Mouse (Mus musculus) embryonic facial prominence, embryonic 15.5 days (tissue): ENCODE data around the gene Stx1b. TPM values are rescaled to one million over a fixed set of nuclear protein-coding genes. Genes with fewer than 3 reads are reported as not detected.
A peak's percentile ranks its signal among the peaks of the same experiment; 100 is the strongest.

Experiments used
- ATAC-seq: fragments of 200-750 bp; cut with Nextera tagmentation; 2 replicates; pipeline ENCODE4 v1.8.0; 2017; ENCODE audit warnings: low read depth, moderate TSS enrichment; ENCODE audit not compliant: insufficient number of reproducible peaks, low FRiP score, low TSS enrichment
- H3K27ac ChIP-seq: fragments of 300-500 bp; sonication (generic); replicated peaks from 2 replicates; pipeline ENCODE4 v1.5.1; 2015; ENCODE audit warnings: mild to moderate bottlenecking, inconsistent platforms
- H3K27me3 ChIP-seq: fragments of 300-500 bp; sonication (generic); 2 replicates; pipeline ENCODE4 v1.6.1; 2015; ENCODE audit warnings: inconsistent platforms
- H3K36me3 ChIP-seq: fragments of 300-500 bp; sonication (generic); 2 replicates; pipeline ENCODE4 v1.6.1; 2015; ENCODE audit warnings: mild to moderate bottlenecking, inconsistent platforms
- H3K4me1 ChIP-seq: fragments of 300-500 bp; sonication (generic); 2 replicates; pipeline ENCODE4 v1.6.1; 2015; ENCODE audit warnings: inconsistent platforms
- H3K4me2 ChIP-seq: fragments of 300-500 bp; sonication (generic); replicated peaks from 2 replicates; pipeline ENCODE4 v1.6.1; 2015; ENCODE audit warnings: mild to moderate bottlenecking, inconsistent platforms
- H3K4me3 ChIP-seq: fragments of 300-500 bp; sonication (generic); replicated peaks from 2 replicates; pipeline ENCODE4 v1.5.1; 2015; ENCODE audit warnings: mild to moderate bottlenecking, inconsistent platforms
- H3K9ac ChIP-seq: fragments of 300-500 bp; sonication (generic); 2 replicates; pipeline ENCODE4 v1.6.1; 2015; ENCODE audit warnings: inconsistent platforms
- H3K9me3 ChIP-seq: fragments of 300-500 bp; sonication (generic); replicated peaks from 2 replicates; pipeline ENCODE4 v1.6.1; 2016; ENCODE audit warnings: inconsistent platforms
- WGBS: fragments of 180-500 bp; shearing (Covaris S2); methylation state at CpG from one replicate; pipeline ENCODE4 v1.1.7; 2015; 5-methylcytosine and 5-hydroxymethylcytosine counted together
- polyA plus RNA-seq: library from polyadenylated mRNA; unstranded; fragments of >200 nt; fragmentation: Nextera tagmentation; extraction: Ambion mirVana; gene quantifications from 2 replicates; pipeline ENCODE4 v1.2.1, GENCODE M21; 2015

Gene Stx1b
- polyA plus RNA-seq: 4.3 and 6.9 TPM in 2 replicates

DNA sequence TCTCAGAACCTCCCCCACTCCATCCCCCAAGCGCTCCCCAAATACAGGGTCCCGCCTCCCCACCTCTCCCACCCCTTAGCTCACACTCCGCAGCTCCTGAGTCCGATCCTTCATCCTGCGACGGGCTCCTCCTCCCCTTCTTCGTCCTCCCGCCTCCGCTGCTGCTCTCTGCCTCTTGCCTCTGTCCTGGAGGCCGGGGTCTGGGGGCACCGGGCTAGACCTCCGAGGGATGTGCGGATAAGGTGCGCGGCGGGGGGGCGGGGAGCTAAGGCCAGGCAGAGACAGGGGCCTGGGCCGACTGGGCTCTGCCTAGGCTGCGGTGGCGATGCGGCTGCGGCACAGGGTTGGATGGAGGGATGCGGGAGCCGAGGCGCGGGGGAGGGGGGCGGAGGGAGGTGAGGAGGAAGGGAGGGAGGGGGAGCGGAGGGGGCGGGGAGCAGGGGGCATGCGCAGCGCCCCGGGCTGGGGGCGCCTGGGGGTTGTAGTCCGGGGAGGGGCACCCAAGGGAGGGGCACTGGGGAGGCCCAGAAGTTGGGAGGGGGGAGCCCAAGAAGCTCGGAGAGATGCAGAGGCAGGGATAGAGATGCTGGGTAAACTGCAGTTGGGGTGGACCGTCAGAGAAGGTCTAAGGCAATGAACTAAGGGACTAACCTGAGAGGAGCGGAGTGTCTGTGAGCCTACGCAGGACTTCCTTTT is at the start of gene Stx1b, which contains the start of gene Stx4a:
TSS of gene Stx1b (minus strand) at position 374 of the 696 bp plus-strand sequence.
TSS of gene Stx4a (plus strand) at position 119 of the 696 bp plus-strand sequence.
- Histone ChIP-seq H3K27me3 (no peaks in the 10 kb centered on the region), H3K9ac (peak within 1 kb of the TSS; percentile 65), H3K4me3 (peak within 1 kb of the TSS; percentile 61), H3K9me3 (no peaks in the 10 kb centered on the region), H3K4me1 (peaks cover 31% of the 10 kb centered on the region), H3K27ac (peak within 1 kb of the TSS; percentile 55), H3K4me2 (peak within 1 kb of the TSS; percentile 77), H3K36me3 (no peaks in the 10 kb centered on the region)
- WGBS: 2% methylated on average over 35 of the region's 38 CpGs
- peak; percentile 80 for ATAC-seq

DNA sequence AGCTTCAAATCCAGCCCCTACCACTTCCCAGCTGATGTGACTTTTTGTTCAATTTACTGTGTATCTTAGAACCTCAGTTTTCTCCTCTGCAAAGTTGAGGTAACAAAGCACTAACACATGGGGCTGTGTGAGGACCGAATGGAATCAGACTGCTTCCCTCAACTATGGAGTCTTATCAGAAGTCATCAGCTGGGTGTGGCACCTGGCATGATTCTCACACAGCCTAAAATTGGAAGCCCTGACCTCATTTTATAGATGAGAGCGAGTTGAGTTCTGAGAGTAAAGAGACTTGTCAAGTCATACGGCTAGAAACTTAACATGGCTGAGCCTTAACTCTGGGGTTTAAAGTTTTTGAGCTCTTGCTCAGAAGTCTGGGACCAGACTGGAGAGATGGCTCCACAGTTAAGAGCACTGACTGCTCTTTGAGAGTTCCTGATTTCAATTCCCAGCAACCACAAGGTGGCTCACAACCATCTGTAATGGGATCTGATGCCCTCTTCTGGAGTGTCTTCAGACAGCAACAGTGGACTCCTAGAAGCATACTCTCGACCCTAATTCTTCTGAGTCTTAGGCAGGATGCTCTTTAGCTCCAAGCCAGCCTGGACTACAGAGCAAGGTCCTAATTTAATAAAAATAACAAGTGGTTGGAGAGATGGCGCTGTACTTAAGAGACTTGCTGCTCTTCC is 45.9 kb upstream of the Stx1b start:
- ATAC-seq: no peak
- 74% methylated on average over 5 of the region's 5 CpGs for WGBS
- Histone ChIP-seq H3K9me3 (no peaks in the 10 kb centered on the region), H3K27ac (no peak overlapping the region), H3K4me3 (no peak overlapping the region), H3K9ac (no peak overlapping the region), H3K4me1 (peaks cover 21% of the 10 kb centered on the region), H3K4me2 (no peak overlapping the region), H3K27me3 (no peaks in the 10 kb centered on the region), H3K36me3 (peaks cover 38% of the 10 kb centered on the region)

DNA sequence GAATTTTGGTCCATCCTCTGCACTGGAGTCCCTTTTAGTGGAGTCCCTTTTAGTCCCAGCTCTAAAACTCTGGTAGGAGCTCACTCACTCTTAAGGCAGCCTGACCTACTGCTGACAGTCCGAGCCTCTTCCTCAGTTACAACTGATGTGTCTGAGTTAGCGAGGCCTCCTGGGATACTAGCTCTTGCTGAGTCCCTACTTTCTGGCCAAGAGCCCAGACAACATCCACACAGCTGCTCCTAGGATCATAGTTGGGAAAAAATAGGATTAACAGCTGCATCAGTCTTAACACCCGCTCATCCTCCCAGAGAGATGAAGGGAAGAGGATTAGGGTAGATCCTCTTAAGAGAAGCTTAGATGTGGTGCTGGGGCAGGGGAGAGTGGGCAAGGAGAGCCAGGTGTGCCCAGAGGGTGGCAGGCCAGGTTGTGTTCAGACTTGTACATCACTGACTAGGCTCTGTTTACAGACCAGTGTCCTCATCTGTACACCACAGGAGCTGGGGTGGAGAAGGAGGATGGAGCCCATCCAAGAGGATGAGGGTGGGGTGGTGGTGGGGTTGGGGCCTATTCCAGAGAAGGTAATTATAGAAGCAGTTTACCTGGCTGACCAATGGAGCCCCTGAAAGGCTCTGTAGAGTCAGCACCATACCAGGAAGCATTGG is 44.9 kb upstream of the Stx1b start:
- Histone ChIP-seq H3K36me3 (peaks cover 44% of the 10 kb centered on the region), H3K9ac (no peak overlapping the region), H3K27ac (peak overlapping the region; percentile 31), H3K9me3 (no peaks in the 10 kb centered on the region), H3K27me3 (no peaks in the 10 kb centered on the region), H3K4me1 (peaks cover 13% of the 10 kb centered on the region), H3K4me3 (no peak overlapping the region), H3K4me2 (no peak overlapping the region)
- peak; percentile 59 for ATAC-seq
- 37% methylated on average over 3 of the region's 3 CpGs for WGBS

DNA sequence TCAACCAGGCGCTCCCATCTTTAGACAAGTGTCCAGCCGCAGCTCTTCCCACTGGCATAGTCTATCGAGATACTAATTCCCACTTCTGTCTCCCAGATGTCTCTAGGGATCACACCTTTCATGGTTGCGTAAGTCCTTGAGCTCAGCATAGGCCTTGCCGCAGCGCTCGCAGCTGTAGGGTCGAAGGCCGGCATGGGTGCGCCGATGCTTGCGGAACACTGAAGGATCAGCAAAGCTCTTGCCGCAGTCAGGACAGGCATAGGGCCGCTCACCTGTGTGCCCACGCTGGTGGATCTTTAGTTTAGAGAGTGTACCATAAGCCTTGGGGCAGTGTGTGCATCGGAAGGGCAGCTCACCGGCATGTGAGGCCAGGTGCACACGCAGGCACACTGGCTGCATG is 43.3 kb upstream of the Stx1b start:
- no peak overlapping the region for H3K4me2 ChIP-seq
- no peaks in the 10 kb centered on the region for H3K9me3 ChIP-seq
- H3K4me1 ChIP-seq: peaks cover 9% of the 10 kb centered on the region; the same call in 1 of the 2 replicates
- no peak overlapping the region for H3K9ac ChIP-seq
- ATAC-seq: no peak
- H3K27ac ChIP-seq: no peak overlapping the region
- H3K4me3 ChIP-seq: no peak overlapping the region
- 97% methylated on average over 18 of the region's 18 CpGs for WGBS
- no peaks in the 10 kb centered on the region for H3K27me3 ChIP-seq
- peaks cover 38% of the 10 kb centered on the region for H3K36me3 ChIP-seq

DNA sequence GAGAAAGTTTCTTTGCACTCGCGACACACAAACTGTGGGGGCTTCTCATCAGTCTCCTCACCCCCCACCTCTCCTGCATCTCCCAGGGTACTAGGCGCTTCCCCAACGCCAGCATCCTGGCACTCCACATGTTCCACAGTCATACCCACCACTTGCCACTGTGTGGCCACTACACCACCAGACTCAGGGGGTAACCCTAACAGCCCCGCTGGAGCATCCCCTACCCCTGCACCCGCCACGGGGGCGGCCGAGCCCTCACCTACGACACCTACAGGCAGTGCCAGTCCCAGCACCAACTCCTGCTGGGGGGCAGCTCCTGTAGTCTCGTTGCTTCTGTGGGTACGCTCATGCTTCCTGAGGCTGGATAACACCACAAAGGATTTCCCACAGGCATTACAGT is 42.1 kb upstream of the Stx1b start:
- Histone ChIP-seq H3K9ac (no peak overlapping the region), H3K27ac (no peak overlapping the region), H3K4me1 (peaks cover 9% of the 10 kb centered on the region; the same call in 1 of the 2 replicates), H3K4me2 (no peak overlapping the region), H3K4me3 (no peak overlapping the region), H3K36me3 (peaks cover 38% of the 10 kb centered on the region), H3K27me3 (no peaks in the 10 kb centered on the region), H3K9me3 (no peaks in the 10 kb centered on the region)
- 94% methylated on average over 12 of the region's 12 CpGs for WGBS
- ATAC-seq: no peak

DNA sequence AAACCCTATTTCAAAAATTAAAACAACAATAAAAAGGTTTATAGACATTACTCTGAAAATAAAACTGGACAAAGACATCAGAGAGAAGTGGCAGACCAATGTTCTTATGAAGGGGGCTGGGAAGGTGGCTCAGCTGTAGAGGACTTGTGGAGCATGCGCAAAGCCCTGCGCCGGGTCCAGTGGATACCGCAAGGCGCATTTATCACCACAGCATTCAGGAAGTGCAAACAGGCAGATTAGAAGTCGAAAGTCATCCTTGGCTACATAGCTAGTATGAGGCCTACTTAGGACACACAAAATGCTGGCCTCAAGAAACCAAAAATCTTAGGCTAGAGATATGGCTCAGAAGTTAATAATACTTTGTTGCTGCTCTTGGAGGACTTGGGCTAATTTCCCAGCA is 33.9 kb upstream of the Stx1b start:
- H3K4me1 ChIP-seq: no peaks in the 10 kb centered on the region
- H3K9ac ChIP-seq: no peak overlapping the region
- no peaks in the 10 kb centered on the region for H3K9me3 ChIP-seq
- H3K27me3 ChIP-seq: no peaks in the 10 kb centered on the region
- no peaks in the 10 kb centered on the region for H3K36me3 ChIP-seq
- ATAC-seq: no peak
- H3K4me3 ChIP-seq: no peak overlapping the region
- H3K4me2 ChIP-seq: no peak overlapping the region
- H3K27ac ChIP-seq: no peak overlapping the region
- 92% methylated on average over 6 of the region's 6 CpGs for WGBS

DNA sequence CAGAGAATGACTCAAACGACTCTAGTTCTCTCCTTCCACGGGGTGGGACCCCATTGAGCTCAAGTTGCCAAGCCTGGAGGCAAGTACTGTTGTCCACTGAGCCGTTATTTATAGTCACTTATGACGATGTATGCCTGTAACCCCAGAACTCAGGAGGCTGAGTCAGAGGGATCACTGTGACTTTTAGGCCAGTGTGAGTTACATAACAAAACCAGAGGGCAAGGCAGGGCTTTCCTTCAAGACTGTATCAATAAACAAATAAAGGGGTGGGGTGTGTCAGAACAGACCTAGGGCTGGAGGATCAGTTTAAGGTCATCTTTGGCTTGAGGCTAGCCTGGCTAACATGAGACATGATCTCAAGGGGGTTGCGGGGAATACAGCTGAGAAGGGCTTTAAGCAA is 26.6 kb upstream of the Stx1b start:
- Histone ChIP-seq H3K27ac (0 out of 2 replicates have a peak overlapping the region, but pooled peaks have one; percentile 58), H3K9ac (no peak overlapping the region), H3K36me3 (peaks cover 25% of the 10 kb centered on the region), H3K4me1 (no peaks in the 10 kb centered on the region), H3K27me3 (no peaks in the 10 kb centered on the region), H3K9me3 (no peaks in the 10 kb centered on the region), H3K4me3 (no peak overlapping the region), H3K4me2 (no peak overlapping the region)
- WGBS: 60% methylated on average over 5 of the region's 5 CpGs
- ATAC-seq: no peak

DNA sequence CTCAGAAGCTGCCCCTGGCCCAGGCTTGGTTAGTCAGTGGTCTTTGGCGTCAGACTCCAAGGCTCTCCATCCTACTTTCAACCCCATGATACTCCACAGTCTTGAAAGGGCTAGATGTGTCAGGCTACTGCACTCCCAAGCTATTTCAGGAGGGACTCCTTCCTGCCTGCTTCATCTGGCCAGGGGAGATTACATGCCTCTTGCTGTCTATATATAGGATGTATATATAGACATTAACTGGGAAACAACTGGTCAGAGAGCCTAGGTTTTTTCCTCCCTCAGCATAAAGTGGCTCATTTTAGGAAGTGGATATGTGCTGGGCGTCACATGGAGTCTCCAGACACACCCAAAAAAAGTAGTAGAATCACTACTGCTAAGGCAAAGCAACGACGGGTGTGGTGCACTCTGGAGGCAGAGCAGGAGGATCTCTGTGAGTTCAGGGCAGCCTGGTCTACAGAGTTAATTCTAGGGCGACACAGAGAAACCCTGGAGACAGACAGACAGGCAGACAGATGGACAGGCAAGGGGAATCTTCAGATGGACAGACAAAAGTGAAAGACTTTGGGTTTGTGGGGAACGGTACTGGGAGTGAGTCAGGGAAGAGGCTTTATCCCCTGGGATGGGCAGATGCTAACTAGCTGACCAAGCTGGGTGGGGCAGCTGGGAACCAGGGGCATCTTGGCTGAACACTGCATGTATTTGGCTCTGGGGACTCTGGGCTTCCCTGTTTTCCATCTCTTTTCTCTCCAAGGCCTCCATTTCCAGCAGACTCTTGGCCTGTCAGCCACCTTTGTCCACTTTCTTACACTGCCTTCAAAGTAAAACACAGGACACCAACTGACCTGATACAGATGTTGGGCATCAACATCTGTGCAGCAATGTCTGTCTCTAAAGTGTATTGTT is 25.9 kb upstream of the Stx1b start:
- H3K27ac ChIP-seq: peak overlapping the region; percentile 58
- ATAC-seq: no peak
- H3K4me1 ChIP-seq: no peaks in the 10 kb centered on the region
- no peak overlapping the region for H3K9ac ChIP-seq
- no peaks in the 10 kb centered on the region for H3K27me3 ChIP-seq
- H3K9me3 ChIP-seq: no peaks in the 10 kb centered on the region
- peaks cover 31% of the 10 kb centered on the region for H3K36me3 ChIP-seq
- H3K4me2 ChIP-seq: no peak overlapping the region
- H3K4me3 ChIP-seq: no peak overlapping the region
- WGBS: 68% methylated on average over 6 of the region's 6 CpGs

DNA sequence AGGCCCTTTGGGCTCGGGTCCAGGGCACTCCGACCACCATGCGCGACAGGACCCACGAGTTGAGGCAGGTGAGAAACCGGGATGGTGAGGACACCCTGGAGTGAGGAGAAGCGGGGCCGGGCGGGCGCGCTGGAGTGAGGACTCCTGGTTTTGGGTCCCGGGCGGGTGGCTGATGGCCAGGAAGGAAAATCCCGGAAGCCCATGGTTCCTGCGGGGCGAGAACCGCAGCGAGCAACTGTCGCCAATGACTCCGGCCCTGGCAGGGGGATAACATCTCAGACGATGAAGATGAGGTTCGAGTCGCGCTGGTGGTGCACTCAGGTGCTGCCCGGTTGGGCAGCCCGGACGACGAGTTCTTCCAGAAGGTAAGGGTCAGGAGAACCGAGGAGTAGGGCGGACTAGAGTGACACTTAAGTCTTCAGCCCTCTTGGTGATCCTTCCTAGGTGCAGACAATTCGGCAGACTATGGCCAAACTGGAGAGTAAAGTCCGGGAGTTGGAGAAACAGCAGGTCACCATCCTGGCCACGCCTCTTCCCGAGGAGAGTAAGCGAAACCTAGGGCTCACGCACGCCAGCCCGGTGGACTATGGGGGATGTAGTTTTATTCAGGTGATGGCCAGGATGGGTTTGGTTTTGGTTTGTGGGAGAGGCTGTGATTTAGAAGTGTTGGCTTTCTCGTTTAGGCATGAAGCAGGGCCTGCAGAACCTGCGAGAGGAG is 17.8 kb upstream of the Stx1b start:
- Histone ChIP-seq H3K4me2 (peak overlapping the region; percentile 90), H3K36me3 (peaks cover 36% of the 10 kb centered on the region), H3K27me3 (no peaks in the 10 kb centered on the region), H3K27ac (peak overlapping the region; percentile 97), H3K4me1 (peaks cover 14% of the 10 kb centered on the region), H3K9me3 (no peaks in the 10 kb centered on the region), H3K4me3 (peak overlapping the region; percentile 66), H3K9ac (peak overlapping the region; percentile 50)
- WGBS: under 1% methylated on average over 40 of the region's 40 CpGs
- ATAC-seq: peak; percentile 52

DNA sequence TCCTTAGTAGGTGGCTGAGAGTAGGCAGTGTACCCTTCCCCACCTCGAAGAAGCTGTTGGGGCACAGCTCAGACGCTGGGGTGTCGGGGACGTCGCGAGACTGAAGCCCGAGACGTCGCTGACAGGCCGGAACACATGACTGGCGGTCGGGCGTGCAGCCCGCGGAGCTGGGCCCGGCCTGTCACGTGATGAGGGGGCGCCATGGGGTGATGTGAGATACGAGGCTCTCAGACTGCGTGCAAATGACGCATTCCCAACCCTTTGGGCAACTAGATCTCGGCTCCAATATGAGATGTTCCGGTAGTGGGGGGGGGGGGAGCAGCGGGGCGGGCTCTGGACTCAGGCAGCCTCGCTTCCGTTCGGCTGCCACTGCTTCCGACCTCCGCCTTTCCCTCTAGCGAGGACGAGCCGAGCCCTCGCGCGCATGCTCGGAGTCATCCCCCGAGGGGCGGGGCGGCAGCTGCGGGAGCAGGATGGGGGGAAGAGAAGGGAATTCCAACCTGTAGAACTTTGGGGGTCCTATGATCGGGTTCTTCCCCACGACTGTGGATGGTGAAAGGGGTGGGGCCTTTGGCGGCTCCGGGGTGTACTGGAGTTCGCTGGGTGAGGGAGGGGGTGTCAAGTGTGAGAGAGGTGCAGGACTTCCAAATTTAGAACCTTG is 17.1 kb upstream of the Stx1b start:
- Histone ChIP-seq H3K4me2 (peak overlapping the region; percentile 90), H3K9me3 (no peaks in the 10 kb centered on the region), H3K4me1 (peaks cover 14% of the 10 kb centered on the region), H3K36me3 (peaks cover 29% of the 10 kb centered on the region), H3K27ac (peak overlapping the region; percentile 97), H3K27me3 (no peaks in the 10 kb centered on the region), H3K9ac (peak overlapping the region; percentile 50), H3K4me3 (peak overlapping the region; percentile 66)
- under 1% methylated on average over 46 of the region's 46 CpGs for WGBS
- ATAC-seq: peak; percentile 94
